ENCODE assay signal across 28 mouse cellular contexts in the genomic region with DNA sequence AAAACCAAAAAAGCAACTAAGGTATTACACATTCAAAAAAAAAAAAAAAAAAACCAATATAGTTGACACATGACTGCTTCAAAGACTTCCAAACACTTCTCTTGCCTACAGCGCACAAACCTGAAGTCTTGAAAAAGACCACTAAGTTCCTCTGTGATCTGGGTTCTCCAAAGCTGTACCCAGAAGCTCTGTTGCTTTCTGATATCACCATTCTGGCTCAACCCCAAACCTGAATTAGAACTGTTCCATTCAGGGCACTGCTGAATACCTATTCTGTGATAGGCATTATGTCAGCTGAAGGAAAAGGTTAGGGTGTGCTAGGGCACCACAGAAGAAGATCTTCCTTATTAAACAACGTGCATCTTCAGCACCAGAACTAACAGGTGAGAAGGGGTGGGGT. TPM values are rescaled to one million over a fixed set of nuclear protein-coding genes. Genes with fewer than 3 reads are reported as not detected.
"Had no signal": no experiment of that assay in that cellular context is flagged by ENCODE, and none has a peak within 500 bp of the region (broad histone marks: within the 10 kb centered on the region; RNA-seq: fewer than 3 reads in every experiment).

No protein-coding gene starts in this region.

- H3K4me1 ChIP-seq: liver, embryonic 13.5 days; liver, embryonic 15.5 days; midbrain, embryonic 10.5 days; midbrain, embryonic 12.5 days; neural tube, embryonic 12.5 days had no signal

- H3K4me3 ChIP-seq: liver, embryonic 13.5 days; liver, embryonic 15.5 days; megakaryocyte, embryonic 14.5 days; midbrain, embryonic 10.5 days; midbrain, embryonic 12.5 days; myocyte; neural tube, embryonic 12.5 days had no signal

- DNase-seq: liver, embryonic 13.5 days; liver, postnatal 0 days; lung, embryonic 14.5 days; lung, postnatal 10 days; lung, postnatal 4 days; midbrain, embryonic 14.5 days; retina, postnatal 1 day; right cerebral cortex, adult 18-20 months; right cerebral cortex, postnatal 25 days; right cerebral cortex, postnatal 4 days; spleen, adult 18-20 months; thymus, adult 2 months; thymus, postnatal 25 days; thymus, postnatal 4 days had no signal

- ATAC-seq: liver, postnatal 0 days; midbrain, embryonic 16.5 days had no signal

RNA-seq across cellular contexts. Expression of a gene that starts 9.4 kb away (rescaled TPM):
- total RNA-seq: neutrophil, adult 5-6 weeks had no signal
- polyA plus RNA-seq: liver, embryonic 13.5 days; liver, embryonic 15.5 days; liver, postnatal 0 days; lung, embryonic 14.5 days; lung, embryonic 16.5 days; midbrain, embryonic 10.5 days; midbrain, embryonic 12.5 days; midbrain, embryonic 14.5 days; midbrain, embryonic 16.5 days; myocyte; neural tube, embryonic 12.5 days; neural tube, embryonic 14.5 days; small intestine, adult 2 months; stomach, embryonic 14.5 days; stomach, embryonic 16.5 days; thymus, adult 2 months; urinary bladder, adult 2 months had no signal

RNA-seq across cellular contexts. Expression of a gene that starts 34.4 kb away (rescaled TPM):
- total RNA-seq: neutrophil, adult 5-6 weeks had no signal
- polyA plus RNA-seq: liver, embryonic 13.5 days; liver, embryonic 15.5 days; liver, postnatal 0 days; lung, embryonic 14.5 days; midbrain, embryonic 10.5 days; midbrain, embryonic 14.5 days; midbrain, embryonic 16.5 days; myocyte; neural tube, embryonic 12.5 days; neural tube, embryonic 14.5 days; small intestine, adult 2 months had no signal

RNA-seq across cellular contexts. Expression of a gene that starts 34.4 kb away (rescaled TPM):
- total RNA-seq: neutrophil, adult 5-6 weeks had no signal
- polyA plus RNA-seq: liver, embryonic 13.5 days; liver, embryonic 15.5 days; liver, postnatal 0 days; lung, embryonic 14.5 days; lung, embryonic 16.5 days; midbrain, embryonic 10.5 days; midbrain, embryonic 12.5 days; midbrain, embryonic 14.5 days; midbrain, embryonic 16.5 days; myocyte; neural tube, embryonic 12.5 days; neural tube, embryonic 14.5 days; small intestine, adult 2 months; stomach, embryonic 14.5 days; stomach, embryonic 16.5 days; thymus, adult 2 months; urinary bladder, adult 2 months had no signal
